Mouse (Mus musculus): ENCODE measurements around the gene Spaar. TPM values are rescaled to one million over a fixed set of nuclear protein-coding genes. Genes with fewer than 3 reads are reported as not detected.

Gene Spaar
- total RNA-seq, 2 experiments from 2014 or later, result not detected

DNA sequence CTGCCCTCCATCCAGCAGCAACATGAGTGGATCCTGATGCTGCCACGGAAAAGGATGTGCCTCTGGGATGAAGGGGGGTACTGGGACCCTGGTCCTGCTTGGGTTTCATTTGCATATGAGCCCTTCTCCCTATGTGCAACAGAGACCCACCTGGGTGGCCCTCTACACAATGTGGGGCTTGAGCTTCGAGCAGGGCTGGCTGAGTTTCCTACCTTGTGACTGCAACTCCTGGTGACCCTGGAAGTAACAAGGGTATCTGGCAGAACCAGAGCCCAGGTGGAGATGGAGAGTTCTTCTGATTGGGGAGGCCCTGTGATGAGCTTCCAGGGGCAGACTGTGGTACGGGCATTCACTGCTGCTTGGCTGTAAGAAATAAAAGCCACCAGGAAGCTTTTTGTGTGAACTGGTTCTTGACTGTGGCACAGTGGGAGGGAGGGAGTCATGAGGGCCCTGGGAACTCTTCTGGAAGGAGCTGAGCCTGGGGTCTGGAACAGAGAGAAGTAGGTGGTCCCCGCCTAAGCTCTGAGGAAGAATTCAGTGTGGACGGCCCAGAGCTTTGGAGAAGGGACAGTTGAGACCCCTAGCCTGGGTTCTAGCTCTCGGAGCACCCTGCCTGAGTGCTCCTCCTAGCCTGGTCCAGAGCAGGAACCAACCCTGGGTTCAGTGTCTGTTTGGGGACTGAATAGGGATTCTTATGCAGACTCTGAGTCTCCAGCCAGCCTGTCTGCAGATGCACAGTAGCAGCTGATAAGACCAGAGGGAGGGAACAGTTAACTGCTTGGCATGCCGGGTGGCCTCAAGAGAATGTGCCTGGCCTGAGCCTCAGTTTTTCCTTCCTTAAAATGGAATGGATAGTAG is 1.9 kb upstream of the Spaar start:
- no peak for ATAC-seq (ENCODE audit: poor library complexity, severe bottlenecking)

DNA sequence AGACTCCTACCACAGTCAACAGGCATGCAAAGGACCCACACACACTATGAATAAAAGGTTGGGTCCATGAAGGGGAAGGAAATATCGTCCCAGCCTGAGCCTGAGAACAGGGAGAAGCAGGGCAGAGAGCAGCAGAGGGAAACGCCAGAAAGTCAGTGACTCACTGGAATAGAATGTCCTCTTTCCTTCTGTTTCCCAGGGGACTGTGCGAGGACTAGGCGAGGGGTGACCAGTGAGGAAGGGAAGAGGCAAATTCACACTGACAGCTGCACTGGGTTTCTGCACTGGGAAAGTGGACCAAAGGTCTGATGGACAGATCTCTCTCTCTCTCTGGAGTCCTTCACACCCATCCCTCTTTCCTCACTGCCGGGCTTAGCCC is 1.3 kb upstream of the Spaar start:
- no peak for ATAC-seq (ENCODE audit: poor library complexity, severe bottlenecking)

DNA sequence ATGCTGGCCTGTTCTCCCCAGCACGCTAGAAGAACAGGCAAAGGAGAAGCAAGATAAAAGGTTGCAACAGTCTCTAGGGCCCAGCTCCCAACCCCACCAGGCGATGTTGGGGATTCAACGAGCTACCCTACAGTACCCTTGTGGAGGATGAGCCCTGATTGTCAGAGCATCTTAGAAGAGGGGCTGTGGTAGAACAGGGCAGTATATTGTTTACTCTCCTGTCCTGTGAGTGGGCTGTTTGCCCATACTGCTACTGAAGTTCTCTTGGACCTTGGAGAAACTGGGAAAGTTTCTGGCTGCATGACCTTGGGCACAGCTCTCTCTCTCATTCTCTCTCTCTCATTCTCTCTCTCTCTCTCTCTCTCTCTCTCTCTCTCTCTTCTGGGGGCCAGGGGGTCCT is 708 bp upstream of the Spaar start:
- no peak for ATAC-seq (ENCODE audit: poor library complexity, severe bottlenecking)

GRCm38 (mm10) chr4:43730750-43731297 is 990 bp downstream of the Spaar start:
- ATAC-seq (ENCODE audit: poor library complexity, severe bottlenecking), result no peak

DNA sequence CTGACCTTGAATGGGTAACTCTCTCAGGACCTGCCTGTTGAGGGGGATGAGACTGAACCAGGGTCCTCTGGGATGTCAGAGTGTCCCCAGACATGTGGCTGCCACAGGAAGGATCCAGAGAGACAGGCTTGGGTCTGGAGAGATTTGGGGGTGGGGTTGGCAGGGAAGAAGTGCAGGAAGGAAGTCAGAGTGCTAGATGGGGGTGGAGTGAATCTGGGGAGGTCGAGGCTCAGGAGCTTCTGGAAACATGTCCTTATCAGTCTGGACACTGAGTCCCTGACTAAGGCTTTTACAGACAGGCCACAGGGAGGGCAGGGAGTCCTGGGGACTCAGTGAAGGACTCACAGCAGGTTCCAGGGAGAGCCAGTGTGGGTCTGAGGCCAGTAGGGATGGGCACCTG is 2.3 kb downstream of the Spaar start:
- no peak for ATAC-seq (ENCODE audit: poor library complexity, severe bottlenecking)

GRCm38 (mm10) chr4:43733186-43733585 is 3.4 kb downstream of the Spaar start:
- no peak for ATAC-seq (ENCODE audit: poor library complexity, severe bottlenecking)

DNA sequence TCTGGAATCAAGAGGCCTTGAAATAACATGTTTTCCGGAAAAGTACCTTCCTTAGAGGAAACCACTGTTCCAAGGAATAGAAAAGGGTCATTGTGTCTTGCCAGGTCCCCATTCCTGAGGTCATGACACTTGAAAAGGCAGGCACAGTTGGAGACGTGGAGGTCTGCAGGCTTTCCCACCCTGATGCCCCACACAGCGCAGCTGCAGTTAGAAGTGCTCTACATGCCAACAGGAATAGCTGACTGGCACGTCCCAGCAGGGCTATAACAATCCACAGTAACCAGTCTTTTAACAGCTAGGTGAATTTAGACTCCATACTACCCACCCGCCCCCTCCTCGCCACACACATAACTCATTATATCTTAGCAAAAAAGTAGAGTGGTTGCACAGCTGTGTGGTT is 7.3 kb downstream of the Spaar start:
- no peak for ATAC-seq (ENCODE audit: poor library complexity, severe bottlenecking)

GRCm38 (mm10) chr4:43738989-43739674 is 9.3 kb downstream of the Spaar start:
- ATAC-seq (ENCODE audit: poor library complexity, severe bottlenecking), result no peak

- no peak for ATAC-seq (ENCODE audit: poor library complexity, severe bottlenecking)
Measured at GRCm38 (mm10) chr4:43741526-43741925, 11.7 kb downstream of the Spaar start.

GRCm38 (mm10) chr4:43742637-43743036 is 12.8 kb downstream of the Spaar start:
- ATAC-seq (ENCODE audit: poor library complexity, severe bottlenecking), result no peak

- no peak for ATAC-seq (ENCODE audit: poor library complexity, severe bottlenecking)
Measured at GRCm38 (mm10) chr4:43743099-43743498, 13.3 kb downstream of the Spaar start.

GRCm38 (mm10) chr4:43745187-43745586 is 15.4 kb downstream of the Spaar start:
- ATAC-seq (ENCODE audit: poor library complexity, severe bottlenecking), result no peak

GRCm38 (mm10) chr4:43757213-43757612 is 27.4 kb downstream of the Spaar start:
- no peak for ATAC-seq (ENCODE audit: poor library complexity, severe bottlenecking)

GRCm38 (mm10) chr4:43759571-43760418 is 30.0 kb downstream of the Spaar start:
- no peak for ATAC-seq (ENCODE audit: poor library complexity, severe bottlenecking)

GRCm38 (mm10) chr4:43760460-43760859 is 30.6 kb downstream of the Spaar start:
- no peak for ATAC-seq (ENCODE audit: poor library complexity, severe bottlenecking)

GRCm38 (mm10) chr4:43761336-43761735 is 31.5 kb downstream of the Spaar start:
- ATAC-seq (ENCODE audit: poor library complexity, severe bottlenecking), result no peak

- no peak for ATAC-seq (ENCODE audit: poor library complexity, severe bottlenecking)
Measured at GRCm38 (mm10) chr4:43763410-43763809, 33.6 kb downstream of the Spaar start.

- ATAC-seq (ENCODE audit: poor library complexity, severe bottlenecking), result no peak
Measured at GRCm38 (mm10) chr4:43768341-43768740, 38.5 kb downstream of the Spaar start.

DNA sequence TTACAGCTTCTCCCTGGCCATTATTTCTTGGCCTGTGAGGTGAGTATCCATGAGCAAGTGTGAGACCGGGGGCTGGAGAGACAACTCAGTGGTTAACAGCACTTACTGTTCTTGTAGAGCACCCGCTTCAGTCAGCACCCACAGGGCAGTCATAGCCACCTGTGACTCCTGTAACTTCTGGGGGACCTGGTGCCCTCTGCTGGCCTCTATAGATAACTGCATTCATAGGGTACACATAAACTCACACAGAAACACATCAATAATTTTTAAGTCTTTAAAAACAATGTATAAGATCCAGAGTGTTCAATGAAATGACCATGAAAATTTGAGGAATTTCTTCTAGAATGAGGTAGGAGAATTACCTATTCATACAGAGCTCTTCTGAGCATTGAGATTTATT is 39.5 kb downstream of the Spaar start:
- ATAC-seq (ENCODE audit: poor library complexity, severe bottlenecking), result no peak

- ATAC-seq (ENCODE audit: poor library complexity, severe bottlenecking), result no peak
Measured at GRCm38 (mm10) chr4:43770909-43771308, 41.1 kb downstream of the Spaar start, which contains the start of gene Olfr159. TSS of gene Olfr159 (minus strand) at chr4:43771009.

GRCm38 (mm10) chr4:43771626-43772025 is 41.8 kb downstream of the Spaar start:
- ATAC-seq (ENCODE audit: poor library complexity, severe bottlenecking), result no peak
